Mouse (Mus musculus) adrenal gland, postnatal 25 days (tissue): ENCODE results near the gene Klhl34. TPM values are rescaled to one million over a fixed set of nuclear protein-coding genes. Genes with fewer than 3 reads are reported as not detected.

Experiments
- DNase-seq: peaks from one replicate; pipeline ENCODE4 v3.0.0; 2021; ENCODE audit warnings: mixed read lengths
- long read RNA-seq: library from polyadenylated mRNA; stranded (forward); transcript quantifications from one replicate; pipeline ENCODE4 v2.0.0, GENCODE M21; 2021
- total RNA-seq: library from RNA; stranded (reverse); gene quantifications from 2 replicates; pipeline ENCODE4 v1.2.3, GENCODE M21; 2021

The Klhl34 gene
- not detected in 2 replicates for total RNA-seq
- long read RNA-seq, result 0 reads

DNA sequence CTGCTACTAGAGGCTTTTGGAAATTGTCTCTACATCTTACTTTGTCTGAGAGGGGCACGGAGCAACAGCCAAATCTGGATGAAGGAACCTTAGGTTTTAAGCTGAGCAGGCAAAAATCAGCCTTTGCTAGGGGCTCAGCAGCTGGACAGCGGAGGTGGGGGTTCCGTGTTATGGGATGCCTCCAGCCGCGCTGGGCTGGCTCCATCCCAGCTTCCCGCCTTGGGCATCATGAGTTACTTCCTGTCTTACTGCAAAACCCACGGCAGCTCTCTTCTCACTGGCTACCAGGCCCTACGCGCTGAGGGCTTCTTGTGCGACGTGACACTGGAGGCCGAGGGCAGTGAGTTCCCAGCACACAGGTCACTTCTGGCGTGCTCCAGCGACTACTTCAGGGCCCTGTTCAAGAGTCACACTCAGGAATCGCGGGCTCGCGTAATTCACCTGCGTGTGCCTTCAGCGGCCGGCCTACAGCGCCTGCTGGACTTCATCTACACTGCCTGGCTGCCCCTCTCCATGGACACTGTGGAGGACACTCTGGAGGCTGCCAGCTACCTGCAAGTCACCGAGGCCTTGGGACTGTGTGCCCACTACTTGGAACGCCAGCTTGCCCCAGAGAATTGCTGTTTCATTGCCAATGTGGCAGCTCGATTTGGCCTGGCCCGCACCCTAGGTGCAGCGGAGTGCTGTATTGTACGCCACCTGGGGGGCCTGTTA, at the start of gene Klhl34:
Gene Klhl34, plus strand, starts transcription at position 229 of the 714 bp plus-strand sequence.
- DNase-seq, result no peak

DNA sequence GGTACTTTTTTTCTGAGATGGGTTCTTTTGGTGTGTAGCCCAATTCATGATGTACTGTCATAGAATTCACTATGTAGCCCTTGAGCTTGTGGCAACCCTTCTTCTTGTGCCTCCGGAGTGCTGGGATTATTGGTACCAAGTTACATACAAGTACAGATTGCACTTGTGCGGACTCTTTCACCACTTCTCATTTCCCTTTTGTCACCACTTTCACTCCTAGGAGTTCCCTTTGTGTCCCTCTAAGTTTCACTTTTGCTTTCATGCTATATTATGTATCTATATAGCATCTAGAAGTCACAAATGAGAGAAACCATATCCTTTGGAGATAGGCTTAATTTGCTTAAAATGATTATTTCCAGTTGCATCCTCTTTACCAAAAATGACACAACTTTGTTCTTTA, 16.6 kb upstream of the Klhl34 start:
- no peak for DNase-seq

DNA sequence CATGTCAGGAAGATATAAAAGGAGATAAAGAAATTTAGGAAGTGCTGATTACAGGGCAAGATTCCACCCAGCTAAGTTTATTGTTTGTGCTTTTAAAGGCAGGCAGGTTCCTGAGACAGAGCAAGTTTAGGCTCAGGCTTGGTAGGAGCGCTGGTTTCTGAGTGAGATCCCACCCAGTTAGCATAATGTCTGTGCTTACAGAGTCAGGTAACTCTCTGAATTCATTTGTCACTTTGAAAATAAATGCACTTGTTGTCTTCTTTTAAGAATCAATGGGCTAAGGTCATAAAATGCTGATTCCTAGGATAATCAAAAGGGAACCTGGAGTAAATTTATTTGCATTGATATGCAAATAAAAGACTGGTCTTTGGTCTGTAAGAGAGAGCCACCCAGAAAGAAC, 8.5 kb upstream of the Klhl34 start:
- DNase-seq, result no peak

DNA sequence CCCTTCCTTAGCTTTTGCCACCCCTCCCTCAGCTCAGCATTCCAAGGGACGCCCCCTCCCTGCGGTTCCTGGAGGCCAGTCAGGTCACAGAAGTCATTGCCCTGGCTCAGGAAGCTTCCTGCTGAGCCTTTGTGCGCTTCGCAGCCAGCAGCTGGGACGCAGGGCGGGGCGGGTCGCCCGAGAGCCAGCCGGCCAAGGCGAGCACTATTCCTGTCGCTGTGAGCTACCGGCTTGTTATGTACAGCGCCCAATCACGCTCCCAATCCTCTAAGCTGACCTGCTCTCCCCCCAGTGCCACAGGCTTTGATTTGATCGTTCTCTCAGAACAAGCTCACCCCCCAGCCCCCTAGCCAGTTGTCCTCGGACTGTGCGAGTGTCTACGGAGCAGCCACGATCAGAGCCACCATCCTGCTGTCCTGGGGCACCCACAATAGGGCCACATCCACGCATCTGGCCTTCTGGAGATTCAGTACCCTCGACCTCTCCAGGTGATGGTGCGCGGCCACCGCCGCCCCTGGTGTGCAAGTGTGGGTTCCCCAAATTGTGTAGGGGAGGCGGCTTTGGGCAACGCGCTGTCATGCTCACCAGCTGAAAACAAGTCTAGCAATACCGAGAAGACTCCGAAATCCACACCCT, 546 bp upstream of the Klhl34 start:
- no peak for DNase-seq

DNA sequence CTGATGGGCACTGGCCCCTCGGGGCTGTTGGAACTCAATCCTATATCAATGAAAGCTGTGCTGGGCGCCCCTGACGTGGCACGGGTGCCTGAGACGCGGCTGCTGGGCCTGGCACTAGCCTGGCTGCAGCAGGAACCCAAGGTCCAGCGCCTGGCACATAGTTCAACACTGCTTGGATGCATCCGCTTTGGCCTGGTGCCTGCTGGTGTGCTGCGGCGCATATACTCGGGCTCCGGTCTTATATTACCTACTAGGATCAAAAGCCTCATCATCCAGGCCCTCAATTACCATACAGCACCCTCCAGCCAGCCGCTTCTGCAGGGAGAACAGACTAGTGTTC, 656 bp downstream of the Klhl34 start:
- no peak for DNase-seq

DNA sequence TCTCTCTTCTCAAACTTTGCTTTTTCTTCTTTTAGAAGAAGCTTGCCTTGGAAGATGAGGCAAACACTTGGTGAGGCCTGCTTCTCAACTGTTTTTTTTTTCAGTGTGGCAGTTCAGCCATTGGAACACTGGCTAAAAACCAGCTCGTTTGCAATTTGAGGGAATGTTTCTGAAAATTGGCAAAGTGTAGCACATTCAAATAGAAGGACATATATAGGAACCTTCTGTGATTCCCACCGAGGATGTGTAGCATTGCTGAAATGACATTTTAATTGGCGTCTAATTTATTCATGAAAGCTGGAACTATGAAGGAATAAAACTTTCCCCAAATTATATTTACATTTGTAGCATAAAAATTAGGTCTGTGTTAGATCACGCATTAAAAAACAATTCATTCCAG, 11.7 kb downstream of the Klhl34 start:
- no peak for DNase-seq

Other genes with a start within 250 kb of the Klhl34 start
- 0.58 and 0.81 TPM in 2 replicates for gene Yy2, start 249.4 kb upstream of the Klhl34 start, total RNA-seq
- gene Mbtps2, start 219.7 kb upstream of the Klhl34 start, total RNA-seq, result 20.8 and 26.1 TPM in 2 replicates
- gene Smpx, start 119.5 kb upstream of the Klhl34 start, total RNA-seq, result 17.5 and 20.4 TPM in 2 replicates
- 4.4 and 6.6 TPM in 2 replicates for gene Cnksr2, start 224.9 kb downstream of the Klhl34 start, total RNA-seq